ENCODE assay signal across 31 mouse cellular contexts in the genomic region with DNA sequence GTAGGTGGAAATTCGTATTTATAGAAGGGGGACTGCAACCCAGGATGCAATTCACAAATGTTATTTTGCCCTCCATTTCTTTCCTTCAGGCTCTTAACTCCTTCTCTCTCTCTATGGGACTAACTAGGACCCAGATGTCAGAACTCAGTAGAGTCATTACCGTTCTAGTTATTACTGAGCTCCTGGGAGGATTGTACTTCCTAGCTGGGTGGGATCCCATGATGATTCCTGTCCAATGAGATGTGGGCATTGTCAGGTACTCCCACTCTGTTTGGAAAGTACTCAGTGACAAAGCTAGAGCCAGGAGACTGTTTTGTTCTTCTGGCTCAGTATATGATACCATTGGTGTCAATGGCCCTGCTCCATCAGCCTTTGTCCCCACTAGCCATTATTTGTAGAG.
"Had no signal": no experiment of that assay in that cellular context is flagged by ENCODE, and none has a peak within 500 bp of the region (broad histone marks: within the 10 kb centered on the region; RNA-seq: fewer than 3 reads in every experiment).

No protein-coding gene starts in this region.

- H3K4me1 ChIP-seq: limb, embryonic 15.5 days; liver, embryonic 12.5 days; liver, embryonic 13.5 days; liver, embryonic 15.5 days; lung, embryonic 15.5 days; megakaryocyte, embryonic 14.5 days; midbrain, embryonic 12.5 days had no signal

- H3K27ac ChIP-seq: limb, embryonic 10.5 days; limb, embryonic 12.5 days; limb, embryonic 13.5 days; limb, embryonic 15.5 days; liver, embryonic 12.5 days; liver, embryonic 13.5 days; liver, embryonic 14.5 days; liver, embryonic 15.5 days; lung, embryonic 15.5 days; macrophage; midbrain, embryonic 10.5 days; midbrain, embryonic 12.5 days; midbrain, embryonic 13.5 days; midbrain, embryonic 15.5 days; neural tube, embryonic 12.5 days had no signal

- H3K9me3 ChIP-seq: limb, embryonic 10.5 days; limb, embryonic 12.5 days; limb, embryonic 13.5 days; limb, embryonic 15.5 days; liver, embryonic 12.5 days; liver, embryonic 13.5 days; liver, embryonic 15.5 days; lung, embryonic 15.5 days; midbrain, embryonic 10.5 days; midbrain, embryonic 12.5 days; midbrain, embryonic 13.5 days; midbrain, embryonic 15.5 days; neural tube, embryonic 12.5 days had no signal

- H3K36me3 ChIP-seq: limb, embryonic 10.5 days; limb, embryonic 12.5 days; limb, embryonic 13.5 days; limb, embryonic 15.5 days; liver, embryonic 12.5 days; liver, embryonic 13.5 days; liver, embryonic 15.5 days; lung, embryonic 15.5 days; midbrain, embryonic 10.5 days; midbrain, embryonic 12.5 days; midbrain, embryonic 13.5 days; midbrain, embryonic 15.5 days; neural tube, embryonic 12.5 days had no signal

- DNase-seq: left cerebral cortex, postnatal 4 days; liver, embryonic 13.5 days; liver, postnatal 0 days; lung, adult 18-20 months; lung, adult 2 months; lung, embryonic 14.5 days; lung, postnatal 10 days; lung, postnatal 14 days; lung, postnatal 36 days; lung, postnatal 4 days; midbrain, embryonic 14.5 days had no signal

- H3K4me2 ChIP-seq: limb, embryonic 12.5 days; limb, embryonic 13.5 days; limb, embryonic 15.5 days; liver, embryonic 11.5 days; liver, embryonic 12.5 days; liver, embryonic 13.5 days; liver, embryonic 15.5 days; lung, embryonic 14.5 days; lung, embryonic 15.5 days; midbrain, embryonic 11.5 days; midbrain, embryonic 12.5 days; midbrain, embryonic 13.5 days; midbrain, embryonic 15.5 days; neural tube, embryonic 12.5 days had no signal

- H3K9ac ChIP-seq: limb, embryonic 12.5 days; limb, embryonic 13.5 days; limb, embryonic 15.5 days; liver, embryonic 12.5 days; liver, embryonic 13.5 days; liver, embryonic 14.5 days; liver, embryonic 15.5 days; liver, postnatal 0 days; lung, embryonic 14.5 days; lung, embryonic 15.5 days; midbrain, embryonic 12.5 days; midbrain, embryonic 13.5 days; midbrain, embryonic 15.5 days; neural tube, embryonic 12.5 days had no signal

- ATAC-seq: liver, embryonic 12.5 days; lung, postnatal 0 days; midbrain, embryonic 13.5 days; midbrain, embryonic 15.5 days; midbrain, embryonic 16.5 days had no signal

- H3K4me3 ChIP-seq: limb, embryonic 10.5 days; limb, embryonic 12.5 days; limb, embryonic 13.5 days; limb, embryonic 15.5 days; liver, embryonic 12.5 days; liver, embryonic 13.5 days; liver, embryonic 15.5 days; lung, embryonic 15.5 days; megakaryocyte, embryonic 14.5 days; midbrain, embryonic 10.5 days; midbrain, embryonic 12.5 days; midbrain, embryonic 13.5 days; midbrain, embryonic 15.5 days; myocyte; neural tube, embryonic 12.5 days had no signal

- H3K27me3 ChIP-seq: limb, embryonic 12.5 days; limb, embryonic 15.5 days; liver, embryonic 12.5 days; liver, embryonic 13.5 days; liver, embryonic 15.5 days; lung, embryonic 15.5 days; megakaryocyte, embryonic 14.5 days; midbrain, embryonic 12.5 days; midbrain, embryonic 13.5 days; midbrain, embryonic 15.5 days; neural tube, embryonic 12.5 days had no signal
